Mouse (Mus musculus) ovary, adult 18-20 months (tissue): Measurements from ENCODE around the gene Slc41a3.
"Not testable (repeated sequence)": the region's sequence is repeated elsewhere in the genome, so short reads cannot be mapped to it uniquely, and the experiment has no call there.

ENCODE experiments used
- DNase-seq: peaks from one replicate; pipeline ENCODE4 v3.0.0; 2022; ENCODE audit warnings: low spot score, mixed read lengths

Slc41a3 gene

DNA sequence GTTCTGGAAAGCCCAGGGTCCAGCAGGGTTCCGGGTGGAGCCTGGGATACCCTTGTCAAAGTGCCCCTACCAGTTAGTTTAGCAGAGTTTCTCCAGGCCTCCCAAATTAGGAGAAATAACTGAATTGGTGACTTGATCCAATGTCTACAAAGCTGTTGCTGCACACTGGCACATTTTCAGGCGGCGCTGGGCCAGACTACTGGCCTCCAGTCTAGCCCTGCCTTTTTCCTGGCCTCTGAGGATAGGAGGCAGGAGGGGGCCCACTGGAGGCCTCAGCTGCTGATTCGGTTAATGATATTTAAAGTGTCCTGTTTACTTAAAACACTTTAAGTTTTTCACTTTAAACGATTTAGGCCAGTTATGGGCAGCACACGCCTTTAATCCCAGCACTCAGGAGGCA lies 19.7 kb downstream of the Slc41a3 start:
- peak; percentile 45 for DNase-seq

DNA sequence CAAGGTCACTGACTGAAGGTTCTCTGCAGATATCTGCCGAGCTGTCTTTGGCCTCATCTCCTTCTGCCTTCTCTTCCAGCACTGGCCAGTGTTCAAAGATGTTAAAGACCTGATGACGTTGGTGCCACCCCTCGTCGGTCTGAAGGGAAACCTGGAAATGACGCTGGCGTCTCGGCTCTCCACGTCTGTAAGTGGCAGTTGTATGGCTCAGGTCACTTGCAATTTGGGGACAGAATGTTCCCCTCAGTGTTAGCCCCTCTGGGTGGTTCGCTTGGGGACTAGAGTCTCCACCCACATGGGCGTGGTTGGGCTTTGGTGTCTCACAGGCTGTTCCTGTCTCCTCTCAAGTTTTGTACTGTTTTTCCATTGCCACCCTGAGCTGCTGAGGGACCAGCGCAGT lies 20.2 kb downstream of the Slc41a3 start:
- no peak for DNase-seq

DNA sequence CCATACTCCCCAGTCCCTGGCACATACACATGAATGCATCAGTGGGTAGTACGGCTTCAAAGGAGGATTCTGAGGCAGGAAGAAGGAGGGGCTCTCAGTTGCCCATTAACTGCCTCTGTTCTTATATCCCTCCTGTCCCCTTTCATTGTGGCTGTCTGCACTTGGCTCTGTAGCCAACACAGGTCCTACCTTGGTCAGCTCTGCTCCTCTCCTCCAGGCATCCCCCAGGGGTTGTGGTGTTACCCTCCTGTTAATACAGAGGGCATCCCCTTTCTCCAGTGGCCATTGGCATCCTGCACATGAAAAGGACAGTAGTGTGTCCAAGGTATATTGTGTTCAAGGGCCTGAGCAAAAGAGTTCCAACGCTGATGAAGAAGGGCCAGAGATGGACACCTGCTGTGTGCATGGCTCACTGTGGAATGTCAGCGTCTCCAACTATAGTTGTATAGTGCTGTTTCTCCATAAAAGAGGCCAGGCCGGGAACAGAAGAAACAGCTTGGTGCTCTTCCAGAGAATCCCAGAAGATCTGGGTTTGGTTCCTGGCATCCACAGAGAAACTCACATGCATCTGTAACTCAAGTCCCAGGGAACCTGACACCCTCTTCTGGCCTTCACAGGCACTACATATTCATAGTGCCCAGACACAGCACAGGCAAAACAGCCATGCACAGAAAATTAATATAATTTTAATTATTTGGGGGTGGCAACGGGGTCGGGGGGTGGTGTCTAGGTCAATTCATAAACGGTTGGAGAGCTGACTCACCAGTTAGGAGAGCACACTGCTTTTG lies 20.9 kb downstream of the Slc41a3 start:
- no peak for DNase-seq

DNA sequence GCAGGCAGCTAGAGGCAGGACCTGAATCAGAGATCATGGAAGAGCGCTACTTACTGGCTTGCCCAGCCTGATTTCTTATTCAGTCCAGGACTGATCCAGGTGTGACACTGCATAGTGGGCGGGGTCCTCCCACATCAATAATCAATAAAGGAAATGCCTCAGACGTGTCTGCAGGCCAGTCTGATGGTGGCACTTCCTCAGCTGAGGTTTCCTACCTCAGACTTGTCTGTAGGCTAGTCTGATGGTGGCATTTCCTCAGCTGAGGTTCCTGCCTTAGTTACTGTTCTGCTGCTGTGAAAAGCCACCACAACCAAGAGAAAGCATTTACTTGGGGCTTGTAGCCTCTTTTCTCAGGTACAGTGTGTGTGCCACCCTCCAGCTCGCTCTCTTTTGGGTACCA lies 23.0 kb downstream of the Slc41a3 start:
- no peak for DNase-seq

DNA sequence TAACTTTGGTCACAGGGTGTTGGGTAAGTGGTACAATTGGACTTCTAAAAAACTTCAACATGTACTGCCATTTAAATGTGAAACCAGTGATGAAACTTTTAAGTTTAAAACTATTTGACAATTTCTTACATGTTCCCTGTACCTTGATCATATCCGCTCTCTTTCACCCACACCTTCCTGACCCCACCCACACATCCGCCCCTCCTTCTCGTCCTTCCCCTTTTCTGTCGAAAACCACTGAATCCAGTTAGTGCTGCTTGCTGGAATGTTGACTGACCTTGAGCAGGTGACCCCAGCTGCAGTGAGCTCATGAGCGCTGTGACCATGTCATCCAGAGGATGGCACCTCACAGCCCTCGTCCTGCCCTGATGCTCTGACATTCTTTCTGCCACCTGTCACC lies 25.0 kb downstream of the Slc41a3 start:
- no peak for DNase-seq

DNA sequence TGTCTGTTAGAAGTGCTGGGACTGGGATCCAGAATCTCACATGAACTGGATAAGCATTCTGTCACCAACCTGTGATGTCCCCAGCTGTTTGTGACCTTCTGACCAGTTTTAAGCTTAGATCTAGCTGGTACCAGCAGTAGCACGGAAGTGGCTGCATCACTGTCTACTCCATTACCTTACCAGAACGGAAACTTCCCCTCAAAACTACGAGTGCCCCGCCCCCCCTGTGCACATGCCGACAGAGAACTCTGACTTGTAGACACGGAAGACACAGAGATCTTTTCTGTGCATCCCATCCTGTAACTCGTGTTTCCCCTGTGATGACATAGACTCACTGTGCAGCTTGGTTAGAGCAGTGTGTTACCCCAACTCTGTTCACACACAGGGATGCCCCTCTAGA lies 25.9 kb downstream of the Slc41a3 start:
- DNase-seq, result no peak

DNA sequence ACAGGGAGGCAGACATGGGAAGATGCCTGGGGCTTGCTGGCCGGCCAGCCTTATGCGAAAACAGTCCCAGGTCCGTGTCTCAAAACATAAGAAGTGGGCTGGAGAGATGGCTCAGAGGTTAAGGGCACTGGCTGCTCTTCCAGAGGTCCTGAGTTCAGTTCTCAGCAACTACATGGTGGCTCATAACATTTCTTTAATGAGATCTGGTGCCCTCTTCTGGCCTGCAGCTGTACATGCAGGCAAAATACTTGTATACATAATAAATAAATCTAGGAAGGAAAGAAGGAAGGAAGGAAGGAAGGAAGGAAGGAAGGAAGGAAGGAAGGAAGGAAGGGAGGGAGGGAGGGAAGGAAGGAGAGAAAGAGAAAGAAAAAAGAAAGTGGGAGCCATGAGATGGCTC lies 28.0 kb downstream of the Slc41a3 start:
- DNase-seq, result not testable (repeated sequence)

DNA sequence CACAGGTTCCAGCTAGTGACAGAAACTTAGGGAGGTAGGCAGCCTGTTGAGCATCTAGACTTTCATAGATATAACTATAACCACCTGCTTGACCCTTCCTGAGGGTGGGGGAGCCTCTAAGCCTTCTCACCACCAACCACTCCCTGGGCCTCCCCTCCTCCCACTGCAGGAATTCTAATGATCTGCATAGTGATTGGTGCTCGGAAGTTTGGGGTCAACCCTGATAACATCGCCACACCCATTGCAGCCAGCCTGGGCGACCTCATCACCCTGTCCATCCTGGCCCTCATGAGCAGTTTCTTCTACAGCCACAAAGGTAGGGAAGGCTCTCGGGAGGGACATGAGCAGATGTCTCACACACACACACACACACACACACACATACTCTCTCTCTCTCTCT lies 30.6 kb downstream of the Slc41a3 start:
- DNase-seq, result no peak

DNA sequence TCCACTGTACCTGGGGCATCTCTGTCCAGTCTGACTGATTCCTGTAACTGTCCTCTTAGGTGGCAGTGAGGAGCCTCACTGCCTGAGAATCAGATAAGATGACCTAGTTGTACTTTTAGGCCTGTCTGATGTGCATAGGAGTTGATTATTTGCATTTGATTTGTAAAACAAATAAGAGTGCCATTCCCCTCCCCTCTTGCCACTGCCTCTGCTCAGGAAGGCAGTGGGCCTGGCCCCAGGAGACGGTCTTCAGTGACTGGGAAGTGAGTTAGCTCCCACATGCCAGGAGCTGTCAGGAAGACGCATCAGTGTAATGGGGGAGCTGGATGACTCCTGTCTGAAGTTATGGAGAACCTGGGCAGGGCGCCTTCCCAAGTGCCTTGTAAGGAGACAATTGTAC lies 31.1 kb downstream of the Slc41a3 start:
- no peak for DNase-seq

DNA sequence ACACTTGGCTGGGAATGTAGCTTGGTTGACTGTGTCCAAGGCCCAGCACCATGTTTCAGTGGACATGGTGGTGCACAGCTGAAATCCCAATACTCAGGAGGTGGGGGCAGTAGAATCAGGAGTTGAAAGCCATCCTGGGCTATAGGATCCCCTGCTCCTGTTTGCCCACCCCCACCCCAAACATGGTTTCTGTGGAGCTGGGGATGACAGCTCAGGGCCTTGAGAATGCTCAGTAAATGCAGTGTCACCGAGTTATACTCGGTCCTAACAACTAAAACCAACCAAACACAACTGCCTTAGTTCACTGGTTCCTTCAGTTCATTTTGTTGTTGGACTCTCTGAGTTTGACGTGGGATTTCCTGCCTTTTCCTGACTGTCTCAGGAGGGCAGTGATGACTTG lies 38.5 kb downstream of the Slc41a3 start:
- no peak for DNase-seq

DNA sequence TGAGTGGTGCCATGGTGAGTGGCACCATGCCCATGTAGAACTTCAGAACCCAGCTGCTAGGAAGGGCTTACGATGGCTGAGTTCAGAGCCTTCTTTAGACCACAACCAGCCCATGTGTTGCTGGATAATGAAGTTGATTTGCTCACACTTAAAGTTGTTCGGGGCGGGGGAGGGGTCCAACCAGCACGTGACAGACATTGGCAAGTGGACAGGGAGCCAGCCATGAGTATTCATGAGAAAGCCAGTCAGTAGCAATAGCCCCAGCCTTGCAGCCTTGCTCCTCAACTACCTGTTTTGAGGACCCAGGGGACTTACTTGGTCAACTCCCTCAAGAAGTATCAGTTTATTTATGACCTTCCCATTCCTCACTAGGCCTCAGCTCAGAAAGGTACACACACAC lies 40.4 kb downstream of the Slc41a3 start:
- no peak for DNase-seq

DNA sequence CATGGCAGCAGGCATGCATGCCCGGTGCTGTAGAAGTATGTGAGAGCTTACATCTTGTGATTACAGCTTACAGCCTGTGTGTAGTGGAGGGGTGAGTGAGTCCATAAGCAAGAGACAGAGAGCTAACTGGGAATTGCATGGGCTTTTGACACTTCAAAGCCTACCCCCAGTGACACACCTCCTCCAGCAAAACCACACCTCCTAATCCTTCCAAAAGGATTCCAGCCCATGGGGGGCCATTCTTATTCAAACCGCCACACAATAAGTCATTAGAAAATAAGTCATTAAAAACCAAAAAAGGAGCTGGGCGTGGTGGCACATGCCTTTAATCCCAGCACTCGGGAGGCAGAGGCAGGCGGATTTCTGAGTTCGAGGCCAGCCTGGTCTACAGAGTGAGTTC lies 43.9 kb downstream of the Slc41a3 start:
- DNase-seq, result no peak

DNA sequence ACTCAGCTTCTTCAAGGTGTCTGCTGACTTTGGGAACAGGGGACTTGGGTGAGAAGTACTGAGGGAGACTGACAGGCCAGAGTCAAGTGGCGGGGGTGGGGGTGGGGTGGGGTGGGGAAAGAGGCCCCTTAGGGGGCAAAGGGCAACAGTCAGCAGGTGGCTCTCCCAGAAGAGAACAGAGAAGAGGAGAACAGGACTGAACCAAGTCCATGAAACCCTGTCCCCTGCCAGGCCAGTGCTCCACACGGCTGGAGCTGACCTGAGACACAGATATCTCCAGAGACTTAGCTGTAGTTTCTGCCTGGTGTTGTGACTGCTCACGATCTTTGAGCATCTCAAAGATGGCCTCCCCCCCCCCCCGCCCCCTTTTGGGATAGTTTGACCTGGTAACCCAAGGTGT lies 44.8 kb downstream of the Slc41a3 start:
- no peak for DNase-seq

DNA sequence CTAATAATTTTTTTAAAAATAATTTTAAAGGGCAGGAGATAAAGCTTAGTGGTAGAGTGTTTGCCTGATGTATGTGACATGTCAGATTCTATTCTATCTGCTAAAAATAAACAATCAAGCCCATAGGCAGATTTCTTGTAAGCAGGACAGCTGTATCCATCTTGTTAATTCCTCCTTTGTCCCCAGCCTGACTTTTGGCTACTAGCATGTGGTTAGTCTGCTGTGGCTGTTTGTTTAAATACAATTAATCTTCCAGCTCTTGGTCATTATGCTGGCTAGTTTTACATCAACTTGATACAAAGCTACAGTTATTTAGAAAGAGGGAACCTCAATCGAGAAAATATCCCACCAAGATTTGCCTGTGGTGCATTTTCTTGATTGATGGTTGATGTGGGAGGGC lies 46.1 kb downstream of the Slc41a3 start:
- no peak for DNase-seq

DNA sequence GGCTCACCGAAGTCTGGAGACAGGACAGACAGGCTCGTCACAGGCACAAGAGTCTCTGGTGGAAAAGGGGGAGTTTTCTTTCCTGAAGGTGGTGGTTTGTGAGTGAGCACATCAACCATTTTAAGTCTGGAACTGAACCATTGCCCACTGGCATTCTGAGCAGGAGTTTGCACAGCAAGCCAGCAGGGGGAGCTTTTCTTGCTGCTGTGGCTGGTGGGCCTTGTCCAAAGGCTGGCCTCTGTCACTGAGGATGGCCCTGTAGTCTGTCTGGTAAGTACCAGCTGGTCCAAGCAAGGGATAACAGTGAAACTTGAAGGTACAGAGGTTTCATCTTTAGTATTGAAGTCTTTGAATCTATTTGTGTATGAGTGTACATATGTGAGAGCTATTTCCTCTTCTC lies 49.2 kb downstream of the Slc41a3 start:
- peak; percentile 21 for DNase-seq

DNA sequence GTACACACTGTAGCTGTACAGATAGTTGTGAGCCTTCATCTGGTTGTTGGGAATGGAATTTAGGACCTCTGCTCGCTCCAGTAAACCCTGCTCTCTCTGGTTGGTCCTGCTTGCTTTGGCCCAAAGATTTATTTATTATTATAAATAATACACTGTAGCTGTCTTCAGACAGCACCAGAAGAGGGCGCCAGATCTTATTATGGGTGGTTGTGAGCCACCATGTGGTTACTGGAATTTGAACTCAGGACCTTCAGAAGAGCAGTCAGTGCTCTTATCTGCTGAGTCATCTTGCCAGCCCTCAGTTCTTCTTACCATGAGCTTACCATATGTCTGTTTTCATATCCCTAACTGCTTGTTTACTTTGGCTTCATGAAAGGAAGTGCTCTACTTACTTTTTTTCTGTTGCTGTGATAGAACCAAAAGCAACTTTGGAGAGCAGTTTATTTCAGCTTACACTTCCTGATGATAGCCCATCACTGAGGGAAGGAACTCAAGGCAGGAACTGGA lies 51.9 kb downstream of the Slc41a3 start:
- DNase-seq, result not testable (repeated sequence)

DNA sequence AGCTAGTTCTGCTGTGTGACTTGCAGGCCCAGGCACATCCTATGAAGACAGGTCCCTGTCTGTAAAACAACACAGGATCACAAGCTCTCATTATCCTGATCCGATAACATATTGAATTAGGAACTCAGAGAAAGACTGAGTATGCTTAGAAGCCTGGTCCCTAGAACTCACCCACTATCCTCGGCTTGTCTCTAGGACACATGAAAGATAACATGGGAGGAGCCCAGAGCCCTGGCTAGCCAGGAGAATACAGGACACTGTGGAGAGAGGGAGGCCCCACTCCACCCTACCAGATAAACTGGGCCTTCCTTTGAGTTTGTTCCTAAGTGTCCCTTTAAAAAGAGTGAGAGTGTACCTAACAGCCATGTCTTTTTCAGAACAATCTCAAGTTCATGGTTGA lies 55.4 kb downstream of the Slc41a3 start:
- no peak for DNase-seq

DNA sequence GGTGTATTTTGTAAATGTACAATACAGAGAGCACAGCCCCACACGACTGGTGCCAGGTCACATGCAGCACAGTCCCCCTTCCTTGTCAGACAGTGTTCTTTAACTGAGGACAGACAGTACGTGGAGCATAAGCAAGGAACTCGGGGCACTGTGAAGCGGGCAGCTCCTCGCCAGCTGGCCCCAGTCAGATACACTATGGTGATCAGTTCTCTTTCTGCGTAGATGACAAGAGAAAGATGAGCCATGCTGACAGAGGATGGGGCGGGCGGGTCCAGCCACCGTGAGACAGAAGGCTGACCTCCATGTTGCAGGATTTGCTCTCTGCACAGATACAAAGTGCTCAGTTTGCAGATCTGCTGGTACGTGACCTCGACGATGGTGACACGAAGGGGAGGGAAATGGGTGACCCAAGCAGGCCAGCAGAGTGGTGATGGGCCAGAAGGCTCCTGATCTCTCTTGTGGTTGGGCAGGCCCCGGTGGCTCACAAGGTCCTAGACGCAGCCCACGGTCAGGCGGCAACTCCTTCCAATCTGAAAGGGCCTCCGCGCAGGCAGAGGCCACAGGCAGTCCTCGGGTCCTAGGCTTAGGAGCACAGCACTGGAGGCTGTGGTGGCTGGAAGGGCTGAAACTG lies 56.0 kb downstream of the Slc41a3 start:
- peak; percentile 41 for DNase-seq

DNA sequence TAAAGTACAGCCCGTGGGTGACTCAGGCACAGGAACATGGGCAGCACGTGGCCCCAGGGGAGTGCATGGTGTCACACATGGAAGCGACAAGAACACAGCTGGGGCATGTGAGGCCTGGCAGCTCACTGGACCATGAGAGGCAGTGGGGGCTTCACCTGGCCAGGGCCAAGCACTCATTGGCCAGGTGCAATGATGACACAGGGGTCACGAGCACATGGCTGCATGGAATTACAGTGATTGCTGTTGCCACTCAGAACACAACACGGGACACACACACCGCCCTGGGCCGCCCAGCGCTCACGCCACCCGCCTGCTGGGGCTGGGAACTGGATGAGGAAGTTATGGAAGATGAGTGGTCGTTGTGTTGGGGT lies 56.5 kb downstream of the Slc41a3 start:
- no peak for DNase-seq

DNA sequence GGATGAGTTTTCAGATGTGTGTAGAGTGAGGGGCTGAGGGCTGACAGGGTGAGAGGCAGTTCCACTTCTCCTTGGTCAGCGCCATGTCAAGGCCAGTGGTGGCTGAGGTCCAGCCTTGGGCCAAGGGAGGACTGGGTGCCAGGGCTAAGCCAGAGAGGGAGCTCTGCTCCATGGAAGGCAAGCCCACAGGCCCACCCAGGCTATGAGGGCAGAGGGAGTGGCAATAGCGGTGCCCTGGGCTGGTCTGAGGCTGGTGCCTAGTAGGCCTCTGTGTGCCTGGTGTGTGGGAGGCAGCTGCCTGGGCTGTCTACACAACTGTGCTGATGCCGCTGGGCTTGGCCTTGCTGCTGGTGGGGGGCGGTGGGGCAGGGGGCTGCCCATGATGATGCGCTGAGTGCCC lies 57.6 kb downstream of the Slc41a3 start:
- peak; percentile 15 for DNase-seq

DNA sequence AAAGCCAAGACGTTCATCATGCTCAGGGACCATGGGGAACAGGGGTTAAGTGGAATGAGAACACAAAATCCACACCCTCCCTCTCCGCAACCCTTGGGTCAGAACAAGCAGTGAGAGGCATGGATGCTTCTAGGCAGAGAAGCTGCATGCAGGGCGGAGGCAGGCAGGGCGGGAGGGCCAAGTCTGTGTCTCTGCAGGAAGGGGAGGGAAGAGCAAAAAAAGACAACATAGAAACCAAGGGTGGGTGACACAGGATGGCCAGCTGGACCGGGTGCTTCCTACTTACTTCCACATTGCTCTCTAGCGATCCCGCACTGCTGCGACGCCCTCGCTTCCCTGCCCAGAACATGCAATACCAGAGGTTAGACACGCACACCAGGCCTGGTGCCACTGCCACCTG lies 59.2 kb downstream of the Slc41a3 start:
- no peak for DNase-seq

DNA sequence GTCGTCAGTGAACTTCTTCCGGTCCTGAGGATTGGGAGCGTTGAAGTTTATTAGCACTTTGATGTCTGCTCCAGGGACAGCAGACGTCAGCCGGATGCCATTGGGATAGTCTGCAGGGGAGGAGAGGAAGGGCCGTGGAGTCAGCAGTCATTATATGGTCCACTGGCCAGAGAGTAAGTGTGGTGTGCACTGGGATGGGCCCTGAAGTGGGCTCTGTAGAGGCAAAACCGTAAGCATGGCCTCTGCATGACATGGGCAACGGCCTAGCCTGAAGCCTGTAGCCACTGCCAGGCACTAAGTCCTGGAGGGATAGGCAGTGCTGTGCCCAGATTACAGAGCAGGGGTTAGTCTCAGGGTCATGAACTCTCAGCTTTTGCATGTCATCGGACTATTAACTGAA lies 64.2 kb downstream of the Slc41a3 start:
- DNase-seq, result no peak

DNA sequence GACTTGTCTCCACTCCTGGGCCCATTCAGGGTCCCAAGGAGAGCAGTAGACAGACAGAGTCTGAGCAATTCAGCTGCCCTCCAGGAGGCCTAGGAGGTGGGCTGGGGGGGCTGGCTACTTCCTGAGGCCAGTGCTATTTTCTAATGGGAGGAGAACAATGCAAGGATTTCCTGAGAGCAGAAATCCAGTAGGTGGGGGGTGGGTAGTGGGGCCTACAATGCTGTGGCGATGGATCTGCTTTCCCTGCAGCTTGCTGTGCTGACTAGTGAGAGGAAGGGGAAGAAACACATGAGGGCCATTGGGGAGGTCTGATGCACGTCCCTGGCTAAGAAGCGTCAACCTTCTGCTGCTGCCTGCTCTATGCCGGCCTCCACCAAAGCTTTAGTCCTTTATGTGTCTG lies 74.2 kb downstream of the Slc41a3 start:
- DNase-seq, result no peak

DNA sequence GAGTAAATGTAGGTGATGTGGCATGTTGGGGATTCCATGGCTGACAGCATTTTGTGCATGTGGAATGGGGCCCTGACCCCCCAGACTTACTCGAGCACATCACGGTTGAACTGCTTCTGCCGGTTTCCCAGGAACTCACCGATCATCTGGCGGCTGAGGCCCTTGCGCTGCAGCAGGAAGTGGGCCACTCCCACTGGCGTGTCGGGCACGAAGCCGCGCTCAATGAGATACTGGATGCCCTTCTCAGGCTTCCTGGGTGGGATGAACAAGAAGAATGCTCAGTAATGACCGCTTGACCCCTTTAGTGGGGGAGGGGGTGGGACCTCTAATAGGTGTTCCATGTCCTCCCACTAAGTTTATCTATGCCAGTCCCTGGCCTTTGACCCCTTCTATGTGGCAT lies 75.9 kb downstream of the Slc41a3 start:
- no peak for DNase-seq
